Mouse (Mus musculus): ENCODE measurements at regions not wholly inside any gene's neighbourhood (a gene's known extent, or its start where the extent isn't known, plus 50 kb on each side); places are given as distances from the start of the nearest gene placed in this dataset.

GRCm38 (mm10) chr7:70584480-70584879 is 217.9 kb upstream of the Nr2f2 start:
- TF ChIP-seq CTCF (conservative IDR thresholded peaks at IDR 0.05; ENCODE audit: low read length) (no peak), NANOG (IDR thresholded peaks at IDR 0.05; ENCODE audit: borderline replicate concordance, low read length) (no peak), POU5F1 (IDR thresholded peaks at IDR 0.05; ENCODE audit: borderline replicate concordance, low read length) (no peak)

All from E14TG2a.4 (cell line).